Mouse (Mus musculus): ENCODE measurements around the gene Ftsj3.
"Not testable (repeated sequence)": the region's sequence is repeated elsewhere in the genome, so short reads cannot be mapped to it uniquely, and the experiment has no call there.

Ftsj3 gene

DNA sequence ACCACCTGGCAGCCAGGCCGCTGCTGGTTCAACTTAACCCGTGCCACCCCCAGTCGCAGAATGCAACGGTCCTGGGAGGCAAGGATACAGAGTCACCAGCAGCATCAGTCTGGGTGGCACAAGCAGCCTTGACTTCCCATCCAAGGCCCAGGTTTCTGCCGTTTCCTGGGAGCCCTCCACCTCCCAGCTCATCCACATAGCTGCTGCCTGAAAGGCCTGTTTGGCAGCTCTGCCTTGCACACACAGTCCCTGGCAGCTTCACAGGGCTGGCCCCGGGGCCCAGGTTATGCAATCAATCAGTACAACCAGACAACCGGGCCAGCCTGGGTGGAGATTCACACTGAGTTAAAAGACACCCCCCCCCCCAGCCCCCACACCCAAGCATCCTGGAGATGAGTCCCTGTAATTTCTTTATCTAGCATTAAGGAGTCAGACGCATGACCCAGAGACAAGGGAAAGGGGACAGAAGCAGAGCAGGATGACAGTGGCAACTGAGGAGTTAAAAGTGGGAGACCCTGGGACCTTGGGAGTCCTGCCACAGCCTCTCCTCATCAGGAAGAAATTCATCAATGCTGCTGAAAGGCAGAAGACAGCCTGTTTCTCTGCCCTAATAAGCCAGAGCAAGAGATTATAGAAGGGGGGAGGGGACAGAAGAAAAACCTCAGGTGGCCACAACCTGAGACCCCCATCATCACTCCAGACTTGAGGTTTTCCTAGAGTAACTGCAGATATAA is 12.6 kb upstream of the Ftsj3 start:
- DNase-seq, result peak; percentile 48

DNA sequence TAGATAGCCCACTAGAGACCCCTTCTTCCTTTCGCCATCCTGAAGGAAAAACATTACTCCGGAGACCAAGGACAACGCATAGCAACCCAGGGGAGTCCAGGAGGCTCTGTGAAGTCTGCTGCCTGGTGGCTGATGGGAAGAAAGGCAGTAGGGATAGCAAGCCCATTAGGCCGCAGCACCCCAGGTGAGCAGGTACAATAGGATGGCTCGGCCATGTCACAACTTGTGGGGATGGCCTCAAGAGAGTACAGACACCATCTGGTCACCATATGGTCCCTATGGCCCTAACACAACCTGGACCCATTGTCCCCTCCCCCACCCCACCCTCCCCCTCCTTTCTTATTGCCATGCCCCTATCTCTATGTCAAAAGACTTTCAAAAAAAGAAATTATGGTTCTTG is 12.0 kb upstream of the Ftsj3 start:
- DNase-seq, result no peak

DNA sequence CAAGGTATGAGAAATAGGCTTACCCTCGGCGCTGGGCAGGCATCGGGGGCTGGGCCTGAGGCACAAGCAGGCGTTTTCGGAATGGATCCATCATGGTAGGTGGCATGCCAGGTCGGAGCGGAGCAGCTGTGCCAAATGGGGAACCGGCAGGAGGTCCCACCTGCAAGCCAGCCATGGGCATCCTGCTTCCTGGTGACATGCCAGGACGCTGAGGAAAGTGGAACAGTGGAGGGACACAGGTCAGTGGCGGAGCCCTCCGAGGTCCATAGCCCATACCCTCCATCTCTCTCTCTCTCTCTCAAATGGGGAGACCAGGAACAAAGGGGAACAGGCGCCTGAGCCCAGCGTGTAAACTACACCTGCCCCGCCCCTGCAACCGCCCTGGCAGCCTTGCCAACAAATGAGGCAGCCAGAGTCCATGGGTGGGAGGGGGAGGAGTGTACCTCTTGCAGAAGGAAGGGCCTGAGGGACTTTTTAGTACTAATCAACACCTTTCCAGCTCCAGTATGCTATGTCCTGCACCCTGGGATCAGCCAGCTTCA is 11.5 kb upstream of the Ftsj3 start:
- DNase-seq, result peak; percentile 47

DNA sequence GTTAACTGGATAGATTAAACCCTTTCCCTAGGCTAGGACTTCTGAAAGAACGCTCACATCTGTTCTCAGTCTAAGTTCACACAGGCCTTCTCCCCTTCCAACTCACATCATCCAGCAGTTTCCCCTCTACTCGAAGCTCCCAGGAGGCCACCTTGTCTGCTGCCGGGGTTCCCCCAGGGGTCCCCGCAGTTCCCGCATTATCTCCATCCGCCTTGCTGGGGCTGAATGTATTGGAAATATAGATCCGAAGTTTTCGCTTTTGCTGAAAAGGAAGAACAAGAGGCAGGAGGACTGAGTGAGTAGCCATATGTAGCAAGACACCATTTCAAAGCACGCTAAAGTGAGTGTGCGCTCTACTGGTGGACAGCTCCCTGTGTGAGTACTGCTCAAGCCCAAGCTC is 10.6 kb upstream of the Ftsj3 start:
- DNase-seq, result no peak

DNA sequence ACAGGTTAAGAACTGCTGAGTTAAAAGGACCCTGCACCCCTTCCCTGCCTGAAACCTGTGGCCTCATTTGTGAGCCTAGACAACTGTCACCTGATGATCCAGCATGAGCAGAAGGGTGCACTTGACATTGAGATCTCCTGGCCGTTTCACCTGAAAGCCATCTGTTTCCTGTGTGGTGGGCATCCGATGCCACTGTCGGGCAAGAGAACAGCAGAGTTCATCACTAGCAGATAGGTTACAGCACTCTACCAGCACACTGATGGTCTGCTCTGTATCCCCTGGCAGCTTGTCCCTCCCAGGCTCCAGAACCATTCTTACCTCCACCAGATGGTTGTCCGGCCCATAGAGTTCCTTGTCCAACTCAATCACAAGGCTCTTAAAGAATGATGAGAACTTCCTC is 9.7 kb upstream of the Ftsj3 start:
- DNase-seq, result no peak

DNA sequence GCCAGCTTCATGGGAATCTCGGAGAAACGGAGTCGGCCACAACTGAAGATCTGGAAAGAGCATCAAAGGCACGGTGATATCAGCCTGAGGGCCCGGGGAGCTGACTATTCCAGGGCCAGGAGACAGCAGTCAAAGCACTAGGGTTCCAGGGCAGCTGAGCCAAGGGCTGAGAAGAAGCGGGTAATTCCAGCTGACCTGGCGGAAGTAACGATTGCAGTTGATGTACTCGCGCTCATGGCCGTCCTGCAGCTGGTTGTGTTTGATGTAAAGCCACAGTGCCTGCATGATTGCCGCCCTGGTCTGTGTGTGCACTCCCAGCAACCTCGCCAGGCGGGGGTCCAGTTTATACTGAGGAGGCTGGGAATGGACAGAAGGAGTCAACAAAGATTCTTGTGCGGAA is 9.1 kb upstream of the Ftsj3 start:
- no peak for DNase-seq

DNA sequence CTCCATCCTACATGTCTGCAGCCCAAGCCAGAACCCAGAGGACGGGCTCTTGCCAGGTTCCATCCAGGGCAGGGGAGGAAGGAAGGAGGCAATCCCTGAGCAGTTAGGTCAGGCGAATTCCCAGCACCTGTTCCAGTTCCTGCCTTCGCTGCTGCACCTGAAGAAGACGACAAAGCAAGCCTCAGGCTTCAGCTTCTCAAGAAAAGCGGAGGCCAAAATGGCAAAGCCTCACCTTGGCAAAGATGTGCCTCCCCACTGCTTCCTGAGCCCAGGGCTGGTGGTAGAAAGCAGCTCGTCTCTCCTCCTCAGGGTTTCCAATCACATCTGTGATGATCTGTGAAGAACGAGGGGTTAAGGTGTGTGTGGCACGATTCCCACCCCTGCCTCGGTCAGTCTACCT is 8.1 kb upstream of the Ftsj3 start:
- no peak for DNase-seq

DNA sequence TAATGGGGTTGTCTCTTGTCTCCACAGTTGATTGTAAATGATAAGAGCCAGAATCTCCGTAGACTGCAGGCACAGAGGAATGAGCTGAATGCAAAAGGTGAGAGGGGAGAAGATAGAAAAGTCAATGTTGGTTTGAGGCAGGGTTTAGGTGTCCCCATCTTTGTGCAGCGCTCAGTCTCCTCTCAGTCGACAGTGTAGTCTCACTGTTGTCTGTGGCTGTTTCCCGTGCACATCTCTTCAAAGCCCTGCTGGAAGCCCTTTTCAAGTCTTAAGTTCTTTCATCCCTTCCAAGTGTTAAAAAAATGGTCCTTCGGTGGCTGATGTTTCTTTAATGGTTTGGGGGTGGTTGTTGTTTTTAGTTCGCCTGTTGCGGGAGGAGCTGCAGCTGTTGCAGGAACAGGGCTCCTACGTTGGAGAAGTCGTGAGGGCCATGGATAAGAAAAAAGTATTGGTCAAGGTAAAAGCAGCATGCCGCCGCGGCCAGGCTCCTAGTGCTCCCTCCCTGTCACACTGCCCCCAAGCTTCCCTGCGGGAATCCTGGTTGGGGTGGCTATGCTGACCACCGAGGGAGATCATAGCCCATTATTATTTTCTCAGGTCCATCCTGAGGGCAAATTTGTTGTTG is 5.1 kb upstream of the Ftsj3 start:
- no peak for DNase-seq

DNA sequence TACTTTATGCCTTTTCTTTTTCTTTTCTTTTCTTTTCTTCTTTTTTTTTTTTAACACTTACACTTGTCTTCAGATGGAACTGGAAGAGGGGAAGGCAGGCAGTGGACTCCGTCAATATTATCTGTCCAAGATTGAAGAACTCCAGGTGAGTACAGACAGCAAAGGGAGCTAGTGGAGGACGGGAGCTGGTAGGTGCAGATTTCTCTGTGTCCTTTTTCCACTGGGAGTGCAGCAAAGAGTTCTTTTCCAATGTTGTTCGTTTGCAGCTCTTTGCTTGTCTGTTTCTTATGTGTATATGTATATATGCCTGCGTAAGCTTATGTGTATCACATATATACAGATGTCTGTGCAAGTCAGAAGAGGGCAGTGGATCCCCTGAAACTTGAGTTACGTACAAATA is 896 bp upstream of the Ftsj3 start:
- no peak for DNase-seq

DNA sequence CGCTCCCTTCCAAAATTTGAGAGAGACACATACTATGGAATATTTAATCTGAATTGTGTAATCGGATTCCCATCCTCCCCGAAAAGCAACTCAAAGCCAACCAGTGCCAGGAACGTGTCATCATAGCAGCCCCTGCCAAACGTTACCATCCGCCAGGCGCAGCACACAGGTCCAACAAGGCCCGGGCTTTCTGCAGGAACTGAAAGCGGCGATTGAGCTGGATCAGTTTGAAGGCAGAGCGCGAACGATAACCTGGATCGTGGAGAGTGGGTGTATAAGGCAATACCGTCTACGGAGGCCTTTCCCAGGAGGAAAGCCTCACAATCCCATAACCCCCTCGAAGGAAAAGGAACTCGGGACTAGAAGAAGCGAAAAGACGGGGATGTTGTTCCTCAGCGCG is 705 bp downstream of the Ftsj3 start:
- DNase-seq, result no peak

DNA sequence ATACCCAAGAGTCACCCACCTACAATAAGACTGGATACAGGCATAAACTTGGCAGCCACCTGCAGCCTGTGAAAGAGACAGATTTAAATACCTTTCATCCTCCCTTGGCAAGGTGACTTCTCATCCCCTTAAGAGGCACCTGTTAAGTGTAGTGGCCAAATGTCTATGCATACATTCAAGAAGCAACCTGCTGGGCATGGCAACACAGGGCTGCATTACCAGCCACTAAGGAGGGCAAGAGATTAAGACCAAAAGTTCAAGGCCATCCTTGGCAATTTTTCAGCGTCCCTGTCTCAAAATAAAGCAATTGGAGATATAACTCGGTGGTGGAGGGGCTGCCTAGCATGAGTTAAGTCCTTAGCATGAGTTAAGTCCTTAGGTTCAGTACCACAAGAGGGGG is 1.1 kb downstream of the Ftsj3 start:
- DNase-seq, result no peak

DNA sequence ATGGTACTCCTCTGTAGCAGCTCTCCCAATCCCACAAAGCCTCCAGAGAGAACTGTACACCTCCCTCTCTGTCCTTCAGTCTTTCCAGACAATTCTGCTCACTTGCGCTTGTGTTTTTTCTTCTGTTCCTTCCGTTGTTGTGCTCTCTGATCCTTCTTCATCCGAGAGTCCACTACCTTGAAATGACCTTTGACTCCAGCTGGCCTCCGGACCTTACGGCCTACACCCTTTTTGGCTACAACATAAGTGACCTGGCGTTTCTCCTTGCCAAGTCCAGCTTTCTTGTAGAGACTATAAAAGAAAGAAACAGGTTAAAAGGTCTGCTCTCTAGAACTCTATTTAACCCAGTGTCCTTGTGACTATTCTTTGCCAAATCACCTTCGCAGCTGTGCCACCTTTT is 6.6 kb downstream of the Ftsj3 start:
- no peak for DNase-seq

DNA sequence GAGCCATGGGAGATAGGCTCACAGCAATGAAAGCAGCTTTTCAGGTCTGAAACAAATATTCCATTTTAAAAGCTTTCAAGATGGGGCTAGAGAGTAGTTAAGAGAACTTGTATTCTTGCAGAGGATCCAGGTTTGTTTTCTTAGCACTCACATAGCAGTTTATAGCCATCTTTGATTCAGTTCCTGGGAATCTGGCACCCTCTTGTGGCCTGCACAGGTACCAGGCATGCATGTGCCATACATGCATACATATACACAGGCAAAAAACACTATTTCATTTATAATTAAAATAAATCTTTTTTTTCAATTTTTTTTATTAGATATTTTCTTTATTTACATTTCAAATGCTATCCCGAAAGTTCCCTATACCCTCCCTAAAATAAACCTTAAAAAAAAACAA is 9.0 kb downstream of the Ftsj3 start:
- peak; percentile 65 for DNase-seq

DNA sequence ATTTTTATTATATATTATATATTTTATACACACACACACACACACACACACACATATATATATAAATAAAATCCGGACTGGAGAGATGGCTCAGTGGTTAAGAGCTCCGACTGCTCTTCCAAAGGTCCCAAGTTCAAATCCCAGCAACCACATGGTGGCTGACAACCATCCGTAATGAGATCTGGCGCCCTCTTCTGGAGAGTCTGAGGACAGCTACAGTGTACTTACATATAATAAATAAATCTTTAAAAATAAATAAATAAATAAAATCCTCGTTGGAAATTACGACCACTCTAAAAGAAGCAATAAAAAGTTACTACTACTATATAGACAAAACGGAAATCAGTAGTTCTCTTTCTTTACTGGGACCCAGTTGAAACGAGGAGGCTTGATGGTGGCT is 21.9 kb downstream of the Ftsj3 start:
- DNase-seq, result not testable (repeated sequence)

DNA sequence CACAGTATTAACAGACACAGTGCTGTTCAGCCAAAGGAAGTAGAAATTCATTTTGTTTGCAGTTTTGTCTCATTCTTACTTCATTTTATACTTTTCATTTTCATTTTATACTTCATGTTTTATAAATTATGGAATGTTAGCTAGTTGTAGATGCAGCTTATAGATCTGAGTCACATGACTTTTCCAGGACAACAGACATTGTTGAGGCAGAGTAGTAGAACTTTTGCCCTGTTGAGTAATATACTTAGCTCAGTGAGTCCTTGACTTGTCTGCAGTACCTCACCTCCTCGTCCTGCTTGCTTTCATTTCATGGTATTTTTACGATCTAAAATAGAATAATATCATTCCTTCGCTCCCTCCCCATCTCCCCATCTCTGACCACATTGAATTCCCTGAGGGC is 35.3 kb downstream of the Ftsj3 start:
- no peak for DNase-seq

DNA sequence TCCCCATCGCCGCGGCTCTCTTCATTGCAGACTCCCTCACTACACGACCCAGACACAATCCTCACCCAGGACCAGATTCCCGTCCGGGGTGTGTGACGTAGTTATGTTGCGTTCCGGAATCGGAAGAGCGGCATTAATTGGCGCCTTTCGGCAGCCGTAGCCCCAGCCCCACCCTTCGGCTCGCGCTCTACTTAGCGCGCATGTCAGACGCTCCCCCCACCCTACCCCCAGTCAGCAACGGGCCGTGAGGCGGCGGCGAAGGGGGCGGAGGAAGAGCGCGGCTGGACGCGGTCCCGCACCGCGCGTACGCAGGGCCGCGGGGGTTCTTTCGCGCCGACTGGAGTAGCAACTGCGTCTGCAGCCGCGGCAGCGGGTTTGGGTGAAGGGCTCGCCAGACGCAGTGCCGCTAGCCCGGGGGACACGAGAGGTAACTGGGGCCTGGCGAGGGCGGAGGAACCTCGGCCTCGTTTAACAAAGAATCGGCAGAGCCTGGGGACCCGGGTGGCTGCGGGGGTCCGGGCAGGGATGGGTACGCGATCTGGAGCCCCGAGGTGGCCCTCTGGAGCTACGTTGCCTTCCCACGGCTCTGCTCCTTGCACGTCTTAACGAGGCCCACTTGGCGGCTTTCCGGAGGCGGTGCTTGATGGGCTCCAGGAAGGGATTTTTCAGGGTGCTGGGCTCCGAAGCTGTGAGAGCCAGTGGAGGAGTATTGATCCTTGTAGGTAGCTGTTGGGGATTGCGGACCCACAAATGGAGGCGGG is 39.0 kb downstream of the Ftsj3 start, which contains the start of gene Ddx42:
Gene Ddx42, plus strand, starts transcription at position 197 of the 761 bp plus-strand sequence.
- peak; percentile 90 for DNase-seq

DNA sequence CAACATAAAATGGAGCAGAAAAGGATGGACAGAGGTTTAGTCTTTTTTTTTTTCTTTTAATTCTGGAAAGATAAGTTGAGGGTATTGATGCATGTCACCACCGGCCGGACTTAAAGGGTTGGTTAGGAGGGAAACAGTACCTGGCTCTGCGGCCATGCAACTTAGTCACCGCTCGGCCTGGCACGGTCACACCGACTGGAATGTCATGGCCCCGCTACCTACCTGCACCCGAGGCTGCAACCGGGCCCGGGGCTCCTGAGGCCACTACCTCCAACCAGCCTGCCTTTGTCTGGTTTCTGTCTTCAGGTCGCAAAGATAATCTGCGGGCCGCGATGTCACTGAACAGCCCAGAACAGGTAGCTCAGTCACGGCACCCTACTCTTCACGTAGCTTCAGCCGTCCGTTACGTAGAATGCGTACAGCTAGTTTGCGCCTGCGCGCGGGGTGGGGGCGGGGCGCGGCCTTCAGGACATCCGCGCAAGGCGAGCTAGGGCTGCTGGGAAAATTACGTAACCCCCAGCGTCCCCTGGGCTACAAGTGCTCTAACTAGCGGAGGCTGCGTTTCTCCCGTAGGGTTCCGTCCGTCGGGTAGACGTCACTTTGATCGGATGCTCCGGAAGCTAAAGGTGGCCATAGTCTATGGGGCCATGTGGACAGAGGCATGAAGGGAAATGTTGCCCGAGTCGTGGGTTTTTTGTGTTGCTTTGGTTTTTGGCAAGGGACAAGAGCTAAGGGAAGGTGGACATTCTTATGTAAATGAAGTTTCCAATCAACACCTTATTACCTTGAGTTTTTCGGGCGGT is 39.8 kb downstream of the Ftsj3 start, which contains the start of gene Ccdc47:
Gene Ccdc47, minus strand, starts transcription at position 418 of the 803 bp plus-strand sequence.
- DNase-seq, result peak; percentile 90

DNA sequence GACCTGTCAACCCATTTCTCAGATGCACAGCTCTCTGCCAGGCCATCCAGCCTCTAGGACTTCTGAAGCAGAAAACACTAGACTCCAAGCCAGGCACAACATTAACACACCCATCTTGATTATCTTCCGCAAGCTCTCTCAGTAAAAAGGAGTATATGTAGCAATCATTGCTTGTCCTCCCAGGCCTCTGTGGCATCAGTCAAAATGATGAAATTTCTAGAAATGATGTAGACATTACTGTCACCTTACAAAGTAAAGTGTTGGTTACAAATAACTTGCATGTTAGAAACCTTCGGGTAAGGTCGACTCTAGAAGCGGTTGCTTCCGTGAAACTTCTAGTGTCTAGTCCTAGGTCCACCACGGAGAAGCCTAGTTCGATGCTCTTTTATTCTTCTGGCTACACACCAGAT is 40.4 kb downstream of the Ftsj3 start:
- DNase-seq, result no peak

DNA sequence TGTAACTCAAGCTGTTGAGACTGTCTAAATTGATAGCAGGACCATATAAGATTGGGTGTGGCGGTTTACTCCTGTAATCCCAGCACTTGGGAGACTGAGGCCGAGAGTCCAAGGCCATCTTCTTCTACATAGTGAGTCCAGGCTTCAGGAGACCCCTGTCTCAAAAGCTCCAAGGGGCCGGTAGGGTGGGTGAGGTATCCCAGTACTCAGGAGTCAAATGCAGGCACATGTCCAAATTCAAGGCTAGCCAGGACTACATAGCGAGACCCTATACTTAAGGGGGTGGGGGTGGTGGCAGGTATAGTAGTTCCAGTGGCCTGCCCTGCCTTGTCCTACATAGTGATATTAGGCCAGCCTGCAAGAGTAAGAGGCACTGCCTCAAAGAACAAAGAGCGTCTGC is 41.0 kb downstream of the Ftsj3 start:
- DNase-seq, result no peak

DNA sequence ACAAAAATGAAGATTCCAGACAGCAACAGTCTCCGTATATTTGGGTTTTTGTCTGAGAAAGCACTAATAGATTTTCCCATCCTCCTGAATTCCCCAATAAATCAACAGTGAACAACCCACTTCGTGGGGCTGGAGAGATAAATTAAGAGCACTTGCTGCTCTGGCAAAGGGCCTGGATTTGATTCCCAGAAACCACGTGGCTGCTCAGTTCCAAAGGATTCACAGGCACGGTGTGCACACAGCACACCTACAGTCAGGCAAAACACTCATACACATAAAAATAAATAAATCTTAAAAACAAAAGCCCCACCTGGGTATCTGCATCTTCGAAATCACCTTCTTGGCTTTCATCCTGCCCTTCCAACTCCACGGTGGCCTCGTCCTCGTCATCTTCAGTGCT is 43.1 kb downstream of the Ftsj3 start:
- DNase-seq, result no peak

DNA sequence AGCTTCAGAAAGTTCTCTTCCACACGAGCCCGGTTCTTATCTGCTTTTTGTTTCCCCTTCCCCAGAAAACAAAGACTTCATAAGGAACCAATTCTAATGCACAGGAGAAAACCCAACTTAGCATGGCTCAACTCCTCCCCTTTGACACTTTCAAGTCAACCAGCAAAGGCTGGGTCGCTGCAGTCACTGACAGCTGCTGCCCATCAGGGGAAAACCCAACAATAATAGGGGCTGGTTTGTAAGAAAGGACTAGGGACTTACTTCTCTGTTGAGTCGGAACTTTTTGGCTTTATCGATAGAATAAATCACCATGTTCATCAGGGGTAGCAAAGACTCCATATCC is 53.8 kb downstream of the Ftsj3 start, which contains the start of gene Strada:
Gene Strada, minus strand, starts transcription at position 46 of the 343 bp plus-strand sequence.
- DNase-seq, result no peak

DNA sequence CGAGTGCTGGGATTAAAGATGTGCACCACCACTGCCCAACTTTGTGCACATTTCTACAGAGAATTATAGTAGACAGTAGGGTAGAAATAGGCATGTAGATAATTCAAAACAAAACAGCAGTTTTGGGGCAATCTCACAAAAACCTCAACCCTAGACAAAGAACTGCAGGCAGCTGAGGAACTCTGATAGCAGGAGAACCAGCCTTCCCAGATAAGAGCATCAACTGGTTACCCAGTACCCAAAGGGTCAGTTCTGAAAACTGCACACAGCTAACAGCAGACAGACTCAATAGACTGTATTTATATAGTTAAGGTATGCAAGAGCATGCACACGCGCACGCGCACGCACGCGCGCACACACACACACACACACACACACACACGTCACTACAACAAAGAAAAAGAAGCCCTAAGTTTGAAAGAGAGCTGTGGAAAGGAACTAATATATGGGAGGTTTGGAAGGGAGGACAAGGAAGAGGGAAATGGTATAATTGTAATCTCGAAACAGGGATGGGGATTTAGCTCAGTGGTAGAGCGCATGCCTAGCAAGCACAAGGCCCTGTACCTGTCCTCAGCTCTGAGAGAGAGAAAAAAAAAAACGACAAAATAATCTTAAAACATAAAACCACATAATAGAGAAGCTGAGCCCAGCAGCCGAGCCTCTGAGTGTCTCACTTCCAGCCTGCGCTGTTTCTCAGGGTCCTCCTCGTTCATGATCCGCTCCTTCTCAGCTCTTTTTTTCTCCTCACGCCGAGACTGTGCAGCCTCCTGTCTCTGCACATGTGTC is 54.3 kb downstream of the Ftsj3 start:
- DNase-seq, result peak; percentile 26

Measured in thymus, postnatal 4 days (tissue).